Mouse (Mus musculus) thymus, adult 2 months (tissue): ENCODE measurements around the gene Farsa. TPM values are rescaled to one million over a fixed set of nuclear protein-coding genes. Genes with fewer than 3 reads are reported as not detected.

Experiments
- DNase-seq: peaks from one replicate; pipeline ENCODE4 v3.0.0; 2021
- H3K27ac ChIP-seq: fragments of 200-500 bp; 2 replicates; pipeline ENCODE4 v1.5.1; 2012; ENCODE audit warnings: low read length, control low read depth; ENCODE audit not compliant: control insufficient read depth, insufficient read depth
- H3K27me3 ChIP-seq: fragments of 200-500 bp; 2 replicates; pipeline ENCODE4 v1.6.1; 2012; ENCODE audit warnings: mild to moderate bottlenecking, low read length, moderate library complexity, mixed read lengths; ENCODE audit not compliant: control insufficient read depth, insufficient read depth
- H3K36me3 ChIP-seq: fragments of 200-500 bp; 2 replicates; pipeline ENCODE4 v1.6.1; 2012; ENCODE audit warnings: mild to moderate bottlenecking, low read length, moderate library complexity; ENCODE audit not compliant: control insufficient read depth, insufficient read depth
- H3K4me1 ChIP-seq: fragments of 200-500 bp; replicated peaks from 2 replicates; pipeline ENCODE4 v1.6.1; 2012; ENCODE audit warnings: low read length; ENCODE audit not compliant: control insufficient read depth, insufficient read depth
- H3K4me3 ChIP-seq: fragments of 200-500 bp; 2 replicates; pipeline ENCODE4 v1.5.1; 2012; ENCODE audit warnings: mild to moderate bottlenecking, low read length, control low read depth, moderate library complexity; ENCODE audit not compliant: control insufficient read depth, insufficient read depth
- CTCF ChIP-seq: fragments of 200-500 bp; IDR thresholded peaks from 2 replicates; pipeline ENCODE4 v1.5.1; 2012; ENCODE audit warnings: mild to moderate bottlenecking, control low read depth, low read length, moderate library complexity, borderline replicate concordance; ENCODE audit not compliant: control insufficient read depth, poor library complexity, insufficient read depth; ENCODE audit errors: extremely low read depth
- POLR2A ChIP-seq: fragments of 200-500 bp; IDR thresholded peaks from 2 replicates; pipeline ENCODE4 v1.6.1; 2012; ENCODE audit warnings: mild to moderate bottlenecking, low read length, control low read depth, moderate library complexity; ENCODE audit not compliant: control insufficient read depth, poor library complexity, insufficient read depth; ENCODE audit errors: extremely low read depth
- WGBS: fragments of 180-500 bp; shearing (Covaris S2); methylation state at CpG from one replicate; pipeline ENCODE4 v1.1.7; 2018; 5-methylcytosine and 5-hydroxymethylcytosine counted together
- polyA plus RNA-seq: library from polyadenylated mRNA; depleted of rRNA; stranded (reverse); fragments of >200 nt; gene quantifications from 2 replicates; pipeline ENCODE4 v1.2.3, GENCODE M21; 2012

Gene Farsa
- polyA plus RNA-seq, 1 experiment: 103 TPM

- TF ChIP-seq POLR2A (no peak), CTCF (no peak)
- H3K4me1 ChIP-seq: peaks cover 5% of the 10 kb centered on the region
- WGBS: 88% methylated on average over 10 of the region's 10 CpGs
- no peak overlapping the region for H3K4me3 ChIP-seq
- H3K27ac ChIP-seq: no peak overlapping the region
- peaks cover 39% of the 10 kb centered on the region for H3K36me3 ChIP-seq
- no peak for DNase-seq
- no peaks in the 10 kb centered on the region for H3K27me3 ChIP-seq
Measured at GRCm38 (mm10) chr8:84834866-84835855, 21.6 kb upstream of the Farsa start.

GRCm38 (mm10) chr8:84837149-84837911 is 19.5 kb upstream of the Farsa start:
- WGBS: 92% methylated on average over 8 of the region's 8 CpGs
- no peaks in the 10 kb centered on the region for H3K27me3 ChIP-seq
- H3K27ac ChIP-seq: no peak overlapping the region
- no peak overlapping the region for H3K4me3 ChIP-seq
- H3K4me1 ChIP-seq: peaks cover 5% of the 10 kb centered on the region
- peaks cover 42% of the 10 kb centered on the region for H3K36me3 ChIP-seq
- DNase-seq: no peak
- TF ChIP-seq POLR2A: no peak
- TF ChIP-seq CTCF: no peak

- peaks cover 4% of the 10 kb centered on the region for H3K4me1 ChIP-seq
- H3K27ac ChIP-seq: no peak overlapping the region
- no peak for DNase-seq
- 96% methylated on average over 15 of the region's 15 CpGs for WGBS
- H3K4me3 ChIP-seq: no peak overlapping the region
- TF ChIP-seq CTCF: no peak
- no peak for TF ChIP-seq POLR2A
- H3K27me3 ChIP-seq: no peaks in the 10 kb centered on the region
- H3K36me3 ChIP-seq: peaks cover 46% of the 10 kb centered on the region
Measured at GRCm38 (mm10) chr8:84837912-84838470, 18.8 kb upstream of the Farsa start.

- TF ChIP-seq POLR2A (no peak), CTCF (no peak)
- 95% methylated on average over 5 of the region's 5 CpGs for WGBS
- H3K27ac ChIP-seq: no peak overlapping the region
Measured at GRCm38 (mm10) chr8:84838513-84838912, 18.3 kb upstream of the Farsa start.

GRCm38 (mm10) chr8:84839411-84839810 is 17.4 kb upstream of the Farsa start:
- Histone ChIP-seq H3K4me3 (no peak overlapping the region), H3K27me3 (no peaks in the 10 kb centered on the region), H3K4me1 (peaks cover 4% of the 10 kb centered on the region; the same call in 1 of the 2 replicates), H3K36me3 (peaks cover 53% of the 10 kb centered on the region), H3K27ac (no peak overlapping the region)
- DNase-seq: no peak
- WGBS: 68% methylated on average over 2 of the region's 2 CpGs
- TF ChIP-seq POLR2A: no peak
- no peak for TF ChIP-seq CTCF

More at GRCm38 (mm10) chr8:84838513-84838912, 18.3 kb upstream of the Farsa start:
- Histone ChIP-seq H3K36me3 (peaks cover 51% of the 10 kb centered on the region), H3K4me3 (no peak overlapping the region), H3K27me3 (no peaks in the 10 kb centered on the region), H3K4me1 (peaks cover 4% of the 10 kb centered on the region)
- DNase-seq: no peak

- TF ChIP-seq CTCF (no peak), POLR2A (no peak)
- WGBS: 2% methylated on average over 7 of the region's 7 CpGs
- H3K36me3 ChIP-seq: peaks cover 53% of the 10 kb centered on the region
- H3K4me1 ChIP-seq: peaks cover 4% of the 10 kb centered on the region; the same call in 1 of the 2 replicates
- no peak overlapping the region for H3K27ac ChIP-seq
- no peak for DNase-seq
- no peaks in the 10 kb centered on the region for H3K27me3 ChIP-seq
- H3K4me3 ChIP-seq: peak overlapping the region; percentile 67
Measured at GRCm38 (mm10) chr8:84839875-84840247, 16.9 kb upstream of the Farsa start.
